Mouse (Mus musculus): ENCODE results near the gene Sh3bgrl2.

DNA sequence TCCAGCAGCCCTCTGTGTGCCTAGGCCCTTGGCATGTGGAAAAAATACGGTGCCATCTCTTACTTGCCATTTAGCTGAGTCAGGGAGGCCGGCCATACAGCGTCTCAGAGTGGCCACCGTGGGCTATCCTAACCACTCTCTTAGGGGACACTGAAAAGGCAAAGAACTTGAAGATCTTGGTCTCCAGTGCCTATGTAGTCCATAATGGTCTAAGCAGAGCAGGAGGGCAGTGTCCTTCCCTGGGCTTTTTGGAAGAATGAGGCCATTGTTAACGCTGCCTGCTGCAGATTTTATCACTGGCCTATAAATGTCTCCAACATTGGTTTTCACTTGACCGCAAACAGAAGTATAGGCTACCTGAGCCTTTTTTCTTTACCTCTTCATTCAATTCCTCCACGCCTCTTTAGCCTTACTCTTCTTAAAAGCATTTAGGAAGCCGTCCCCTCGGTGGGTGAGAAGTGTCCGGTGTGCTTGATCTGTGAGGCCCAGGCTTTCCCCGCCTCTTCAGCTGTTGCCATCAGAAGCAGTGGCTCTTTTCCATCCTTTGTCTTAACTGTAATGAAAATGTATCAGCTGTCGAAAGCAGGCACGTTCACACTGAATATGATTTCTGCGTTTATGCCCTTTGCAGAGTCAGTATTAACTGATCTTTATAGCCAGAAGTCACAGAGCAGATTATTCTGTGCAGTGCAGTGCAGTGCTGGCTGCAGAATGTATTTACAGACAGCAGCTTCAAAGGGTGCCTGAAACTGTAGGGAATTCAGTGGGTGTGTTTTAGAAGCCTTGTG is 41.7 kb downstream of the Sh3bgrl2 start:
- TF ChIP-seq CTCF (IDR thresholded peaks at IDR 0.05; ENCODE audit: control insufficient read depth, insufficient read depth, insufficient read length) (no peak), MAX (IDR thresholded peaks at IDR 0.05) (no peak), USF1 (IDR thresholded peaks at IDR 0.05; ENCODE audit: low read depth) (no peak), FOSL1 (IDR thresholded peaks at IDR 0.05; ENCODE audit: insufficient read depth, low read length, poor library complexity, severe bottlenecking) (no peak), CEBPB (IDR thresholded peaks at IDR 0.05; ENCODE audit: low read depth) (no peak), MYOG (IDR thresholded peaks at IDR 0.05; ENCODE audit: control insufficient read depth, extremely low read depth, insufficient read length) (no peak), MYOD1 (IDR thresholded peaks at IDR 0.05; ENCODE audit: control insufficient read depth, insufficient read length, low read depth) (no peak)
